Mouse (Mus musculus) cortical plate, adult 2 months (tissue): ENCODE measurements around the gene Prf1.

Experiments
- CTCF ChIP-seq: fragments of 200-500 bp; IDR thresholded peaks from 2 replicates; pipeline ENCODE4 v1.5.1; 2011; ENCODE audit warnings: mild to moderate bottlenecking, control low read depth, low read length; ENCODE audit not compliant: insufficient read depth; ENCODE audit errors: extremely low read depth
- POLR2A ChIP-seq: fragments of 200-500 bp; IDR thresholded peaks from 2 replicates; pipeline ENCODE4 v1.6.1; 2011; ENCODE audit warnings: mild to moderate bottlenecking, low read length, control low read depth; ENCODE audit not compliant: insufficient read depth; ENCODE audit errors: extremely low read depth

DNA sequence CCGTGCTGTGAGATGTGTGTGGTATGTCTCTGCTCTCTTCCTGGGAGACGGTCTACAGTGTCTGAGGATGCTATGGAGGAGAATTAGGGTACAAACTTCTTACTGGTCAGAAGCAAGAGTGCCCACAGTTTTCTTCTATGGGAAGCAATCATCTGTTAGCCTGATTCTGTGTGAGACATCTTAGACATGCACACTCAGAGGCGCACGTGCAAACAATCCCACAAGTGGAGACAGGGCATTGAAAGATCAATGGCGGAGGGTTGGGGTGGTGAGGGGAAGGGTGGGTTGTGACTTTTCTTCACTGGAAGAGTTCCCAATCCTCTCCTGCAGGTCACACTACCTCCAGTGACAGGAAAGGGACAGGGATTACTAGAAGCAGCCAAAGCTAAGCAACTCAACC lies 25.0 kb upstream of the Prf1 start:
- TF ChIP-seq CTCF (no peak), POLR2A (no peak)
